Mouse (Mus musculus) limb, embryonic 14.5 days (tissue): ENCODE measurements around the gene Timm22. TPM values are rescaled to one million over a fixed set of nuclear protein-coding genes. Genes with fewer than 3 reads are reported as not detected.

Source experiments
- ATAC-seq: fragments of 200-750 bp; cut with Nextera tagmentation; 2 replicates; pipeline ENCODE4 v1.8.0; 2017; ENCODE audit warnings: low read depth, moderate number of reproducible peaks, moderate TSS enrichment; ENCODE audit not compliant: low FRiP score
- DNase-seq: peaks from one replicate; pipeline ENCODE4 v3.0.0-alpha.2; 2015; ENCODE audit warnings: low spot score
- H3K27ac ChIP-seq: fragments of 300-500 bp; sonication (generic); replicated peaks from 2 replicates; pipeline ENCODE4 v1.5.1; 2014; ENCODE audit warnings: low read depth, mild to moderate bottlenecking, low read length, moderate library complexity, mixed read lengths
- H3K27me3 ChIP-seq: fragments of 300-500 bp; sonication (generic); 2 replicates; pipeline ENCODE4 v1.6.1; 2014; ENCODE audit warnings: low read length, mixed read lengths; ENCODE audit not compliant: control insufficient read depth, insufficient read depth
- H3K36me3 ChIP-seq: fragments of 300-500 bp; sonication (generic); 2 replicates; pipeline ENCODE4 v1.6.1; 2014; ENCODE audit warnings: mild to moderate bottlenecking, low read length, moderate library complexity, mixed read lengths; ENCODE audit not compliant: control insufficient read depth, insufficient read depth
- H3K4me1 ChIP-seq: fragments of 300-500 bp; sonication (generic); 2 replicates; pipeline ENCODE4 v1.6.1; 2014; ENCODE audit warnings: antibody characterized with exemption, low read length, mixed read lengths; ENCODE audit not compliant: control insufficient read depth, insufficient read depth
- H3K4me2 ChIP-seq: fragments of 300-500 bp; sonication (generic); replicated peaks from 2 replicates; pipeline ENCODE4 v1.6.1; 2014; ENCODE audit warnings: low read depth, mild to moderate bottlenecking, low read length, moderate library complexity; ENCODE audit not compliant: severe bottlenecking
- H3K4me3 ChIP-seq: fragments of 300-500 bp; sonication (generic); replicated peaks from 2 replicates; pipeline ENCODE4 v1.5.1; 2014; ENCODE audit warnings: low read length
- H3K9ac ChIP-seq: fragments of 300-500 bp; sonication (generic); 2 replicates; pipeline ENCODE4 v1.6.1; 2014; ENCODE audit warnings: mild to moderate bottlenecking, low read depth, low read length, moderate library complexity; ENCODE audit not compliant: severe bottlenecking
- H3K9me3 ChIP-seq: fragments of 300-500 bp; sonication (generic); 2 replicates; pipeline ENCODE4 v1.6.1; 2016; ENCODE audit warnings: low read length; ENCODE audit not compliant: control insufficient read depth
- POLR2A ChIP-seq: fragments of 200-500 bp; IDR thresholded peaks from 2 replicates; pipeline ENCODE4 v1.8.0; 2012; ENCODE audit warnings: inconsistent platforms, mild to moderate bottlenecking, moderate library complexity, borderline replicate concordance; ENCODE audit not compliant: insufficient read depth, insufficient read length; ENCODE audit errors: extremely low read depth
- WGBS: fragments of 180-500 bp; shearing (Covaris S2); extraction: QIAGEN DNeasy Blood & Tissue Kit; methylation state at CpG from one replicate; pipeline ENCODE4 v1.1.7; 2014; 5-methylcytosine and 5-hydroxymethylcytosine counted together
- polyA plus RNA-seq, 2 experiments: library from polyadenylated mRNA; depleted of rRNA in 1 of 2; stranded (reverse) in 1 of 2; unstranded in 1 of 2; fragments of >200 nt; fragmentation: Nextera tagmentation in 1 of 2; extraction: Ambion mirVana in 1 of 2; gene quantifications; 2 replicates each; pipeline versions ENCODE4 v1.2.1 to v1.2.3; 2012 to 2014

Timm22 gene
- polyA plus RNA-seq, 2 experiments = 38.5 to 125 TPM

DNA sequence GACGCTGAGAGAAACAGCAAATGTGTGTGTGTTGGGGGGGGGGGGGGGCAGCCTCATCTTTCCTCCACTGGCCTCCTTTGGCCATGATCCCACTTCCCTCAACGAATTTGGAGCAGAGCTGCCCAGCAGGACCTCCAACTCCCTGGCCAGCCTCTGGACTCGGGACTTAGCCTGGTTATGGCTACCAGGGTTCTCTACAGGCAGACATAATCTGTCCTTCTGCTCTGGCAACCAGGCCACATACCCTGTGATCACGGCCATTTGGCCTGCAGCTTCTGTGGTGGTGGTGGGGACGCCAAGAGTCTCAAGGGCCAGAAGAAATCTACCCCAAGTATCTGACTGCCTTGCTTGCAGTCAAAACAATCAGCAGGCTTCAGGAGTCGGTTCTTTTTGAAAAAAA lies 34.2 kb upstream of the Timm22 start:
- Histone ChIP-seq H3K27me3 (no peaks in the 10 kb centered on the region), H3K4me3 (no peak overlapping the region), H3K9ac (no peak overlapping the region), H3K9me3 (no peaks in the 10 kb centered on the region), H3K27ac (no peak overlapping the region), H3K36me3 (no peaks in the 10 kb centered on the region), H3K4me1 (peaks cover 50% of the 10 kb centered on the region), H3K4me2 (no peak overlapping the region)
- ATAC-seq (no peak), DNase-seq (no peak)
- WGBS = 27% methylated on average over 6 of the region's 6 CpGs
- no peak for TF ChIP-seq POLR2A

DNA sequence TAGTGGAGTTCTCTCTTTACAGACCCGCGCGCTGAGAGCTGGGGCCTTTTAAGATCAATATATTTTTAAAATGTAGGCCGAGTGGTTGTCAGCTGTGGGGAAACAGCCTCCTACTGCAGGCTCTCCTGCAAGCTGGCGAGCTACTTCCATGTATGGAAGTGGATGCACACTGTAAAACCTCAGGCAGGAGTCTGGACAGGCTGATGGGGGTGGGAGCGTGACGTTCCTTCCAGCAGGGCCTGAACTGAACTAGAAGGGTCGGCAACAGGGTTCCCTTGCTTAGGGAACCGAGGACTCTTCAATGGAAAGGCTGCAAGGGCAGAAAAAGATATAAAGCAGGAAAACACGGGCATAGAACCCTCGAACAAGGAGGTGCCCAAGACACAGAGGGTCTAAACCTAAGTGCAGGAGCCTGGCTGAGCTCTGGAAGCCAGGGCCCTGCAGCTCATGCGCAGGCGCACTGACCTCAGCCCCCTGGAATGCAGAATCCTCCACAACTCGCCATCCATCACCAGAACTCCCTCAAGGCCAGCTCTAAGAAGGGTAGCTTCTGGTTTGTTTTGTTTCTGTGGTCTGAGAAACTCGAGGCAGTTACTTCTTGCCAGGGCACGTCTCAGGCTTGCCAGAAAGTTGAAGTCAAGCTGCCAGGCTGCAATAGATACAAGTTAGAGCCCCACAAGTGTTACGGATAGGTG lies 32.1 kb upstream of the Timm22 start:
- Histone ChIP-seq H3K36me3 (no peaks in the 10 kb centered on the region), H3K27me3 (no peaks in the 10 kb centered on the region), H3K4me3 (no peak overlapping the region), H3K4me2 (peak overlapping the region; percentile 3), H3K27ac (peak overlapping the region; percentile 85), H3K9ac (no peak overlapping the region), H3K9me3 (no peaks in the 10 kb centered on the region), H3K4me1 (peaks cover 52% of the 10 kb centered on the region)
- no peak for TF ChIP-seq POLR2A
- 22% methylated on average over 17 of the region's 17 CpGs for WGBS
- DNase-seq = peak; percentile 87
- ATAC-seq = peak; percentile 78

DNA sequence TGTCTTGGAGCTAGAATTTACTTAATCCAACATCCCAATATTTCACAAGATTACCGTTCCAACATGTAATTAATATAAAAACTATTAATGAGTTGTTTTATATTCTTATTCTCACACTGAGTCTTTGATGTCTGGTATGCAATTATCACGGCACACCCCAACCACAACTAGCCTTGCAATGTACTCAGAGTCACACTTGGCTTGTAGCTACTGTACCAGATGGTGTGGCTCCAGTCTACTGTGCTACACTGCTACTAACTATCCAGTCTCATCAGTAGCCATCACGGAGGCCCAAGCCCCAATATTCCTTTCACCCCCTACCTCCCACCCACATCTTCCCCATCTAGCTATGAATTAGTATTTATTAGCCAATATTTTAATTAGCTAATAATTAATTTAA lies 30.3 kb upstream of the Timm22 start:
- H3K27ac ChIP-seq = no peak overlapping the region
- no peak overlapping the region for H3K4me2 ChIP-seq
- ATAC-seq (no peak), DNase-seq (no peak)
- no peaks in the 10 kb centered on the region for H3K36me3 ChIP-seq
- H3K27me3 ChIP-seq = no peaks in the 10 kb centered on the region
- no peak for TF ChIP-seq POLR2A
- H3K4me3 ChIP-seq = no peak overlapping the region
- H3K4me1 ChIP-seq = peaks cover 54% of the 10 kb centered on the region
- WGBS = 68% methylated on average over 3 of the region's 3 CpGs
- H3K9me3 ChIP-seq = no peaks in the 10 kb centered on the region
- no peak overlapping the region for H3K9ac ChIP-seq

DNA sequence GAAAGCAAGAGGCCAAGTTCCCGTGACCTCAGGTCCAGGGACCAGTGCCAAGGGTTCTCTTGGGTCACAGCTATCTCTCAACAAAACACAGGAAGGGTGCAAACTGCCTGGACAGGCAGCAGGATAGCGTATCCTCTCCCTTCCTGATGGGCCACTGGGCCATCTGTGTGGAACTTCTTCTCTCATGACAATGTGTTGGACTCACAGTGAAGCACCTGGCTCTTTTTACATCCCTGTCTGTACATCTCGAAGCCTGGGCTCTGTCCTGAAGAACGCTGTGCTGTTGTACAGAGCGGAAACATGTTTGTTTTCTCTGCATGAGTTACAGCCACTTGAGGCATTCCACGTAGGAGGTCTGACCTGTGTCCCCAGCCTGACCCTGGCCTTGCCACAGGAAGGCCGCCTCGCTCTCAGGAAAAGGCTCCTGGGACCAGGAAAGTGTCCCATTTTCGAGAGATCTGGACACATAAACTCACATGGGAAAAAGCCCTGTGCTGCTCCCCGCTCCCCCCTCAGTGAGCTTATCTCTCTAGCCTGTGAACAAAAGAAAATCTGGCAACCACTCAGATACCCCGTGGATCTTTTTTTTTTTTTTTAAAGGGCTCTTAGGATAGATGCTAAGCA lies 26.7 kb upstream of the Timm22 start:
- H3K27ac ChIP-seq = no peak overlapping the region; the same call in 1 of the 2 replicates
- H3K4me1 ChIP-seq = peaks cover 46% of the 10 kb centered on the region
- WGBS = 35% methylated on average over 11 of the region's 11 CpGs
- no peak overlapping the region for H3K4me3 ChIP-seq
- H3K9ac ChIP-seq = no peak overlapping the region
- ATAC-seq (no peak), DNase-seq (no peak)
- no peaks in the 10 kb centered on the region for H3K36me3 ChIP-seq
- H3K4me2 ChIP-seq = no peak overlapping the region
- TF ChIP-seq POLR2A = no peak
- no peaks in the 10 kb centered on the region for H3K9me3 ChIP-seq
- H3K27me3 ChIP-seq = no peaks in the 10 kb centered on the region

DNA sequence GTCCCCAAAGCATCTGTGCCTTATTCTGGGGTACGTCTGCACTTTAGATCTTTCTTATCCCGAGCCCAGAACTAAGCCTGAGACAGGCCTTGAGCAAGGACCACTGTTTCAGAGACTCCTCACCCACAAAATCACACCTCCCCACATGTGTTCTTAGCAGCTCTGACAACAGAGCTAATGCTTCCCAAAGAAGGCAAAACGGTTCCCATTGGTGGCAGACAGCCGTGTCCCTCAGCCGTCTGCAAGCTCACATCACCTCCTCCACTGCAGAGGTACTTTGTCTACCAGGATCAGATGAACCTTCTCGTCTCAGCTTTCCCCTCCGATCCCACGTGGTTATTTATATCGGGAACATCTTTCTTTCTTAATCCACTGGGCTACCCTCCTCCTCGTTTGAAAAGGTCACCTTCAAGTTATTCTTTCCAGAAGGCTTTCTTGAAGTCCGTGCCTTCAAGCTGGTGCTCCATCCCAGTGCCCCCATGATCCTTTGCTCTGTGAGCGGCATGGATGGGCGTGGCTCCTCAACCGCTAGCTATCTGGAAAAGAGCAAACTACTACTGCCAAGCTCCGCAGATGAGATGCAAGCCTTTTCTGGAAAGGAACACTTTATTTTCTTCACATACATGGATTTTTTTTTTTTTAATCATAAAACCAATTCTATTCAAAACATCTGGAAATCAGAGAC lies 25.4 kb upstream of the Timm22 start:
- H3K27ac ChIP-seq = no peak overlapping the region

More for the DNA sequence above, 25.4 kb upstream of the Timm22 start:
- no peaks in the 10 kb centered on the region for H3K9me3 ChIP-seq
- H3K36me3 ChIP-seq = no peaks in the 10 kb centered on the region
- H3K4me2 ChIP-seq = no peak overlapping the region
- peaks cover 39% of the 10 kb centered on the region for H3K4me1 ChIP-seq
- ATAC-seq = no peak
- no peaks in the 10 kb centered on the region for H3K27me3 ChIP-seq
- H3K4me3 ChIP-seq = no peak overlapping the region
- no peak for TF ChIP-seq POLR2A
- no peak for DNase-seq
- H3K9ac ChIP-seq = no peak overlapping the region
- 69% methylated on average over 15 of the region's 15 CpGs for WGBS
